Mouse (Mus musculus): Measurements from ENCODE around the gene Cldn6. TPM values are rescaled to one million over a fixed set of nuclear protein-coding genes. Genes with fewer than 3 reads are reported as not detected.

The Cldn6 gene
- polyA plus RNA-seq, 1 experiment, result not detected

DNA sequence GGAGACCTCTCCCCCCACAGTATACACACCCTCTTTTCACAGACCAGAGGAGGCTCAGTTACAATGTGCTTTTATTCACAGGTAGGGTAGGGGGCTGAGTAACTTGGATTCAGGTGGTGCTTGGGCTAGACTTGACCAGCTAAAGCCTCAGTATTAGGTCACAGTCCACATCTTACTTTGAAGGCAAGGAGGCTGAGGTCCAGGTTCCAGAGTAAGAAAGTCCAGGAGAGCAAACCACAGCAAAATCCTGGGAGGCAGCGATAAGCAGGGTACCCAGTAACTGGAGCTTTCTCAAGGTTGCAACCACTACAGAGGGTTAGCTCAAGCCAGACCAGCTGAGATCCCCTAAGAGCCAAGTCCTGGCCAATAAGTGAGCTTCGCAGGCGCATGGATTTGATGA is 3.5 kb downstream of the Cldn6 start:
- no peak overlapping the region for H3K4me3 ChIP-seq (ENCODE audit: insufficient read depth, low read length)
- H3K4me1 ChIP-seq (ENCODE audit: control insufficient read depth, insufficient read depth, low read length), result no peaks in the 10 kb centered on the region
- H3K27ac ChIP-seq (ENCODE audit: insufficient read depth, low read length), result no peak overlapping the region
- no peak for TF ChIP-seq POLR2A (IDR thresholded peaks at IDR 0.05; ENCODE audit: extremely low read depth, insufficient read depth, low read length)
- no peak for TF ChIP-seq CTCF (IDR thresholded peaks at IDR 0.05; ENCODE audit: extremely low read depth, insufficient read depth, low read length)

DNA sequence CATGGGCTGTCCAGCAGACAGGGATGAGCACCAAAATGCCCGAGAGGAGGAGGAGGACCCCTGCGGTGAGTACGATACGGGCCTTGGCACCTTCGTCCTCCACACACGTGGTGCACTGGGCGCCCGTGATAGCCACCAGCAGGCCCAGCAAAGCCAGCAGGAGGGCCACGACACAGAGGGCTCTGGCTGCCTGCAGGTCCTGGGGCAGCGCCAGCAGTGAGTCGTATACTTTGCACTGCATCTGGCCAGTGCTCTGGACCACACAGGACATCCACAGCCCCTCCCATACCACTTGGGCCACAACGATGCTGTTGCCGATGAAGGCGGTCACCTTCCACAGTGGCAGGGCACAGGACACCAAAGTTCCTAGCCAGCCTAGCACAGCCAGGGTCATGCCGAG is 4.2 kb downstream of the Cldn6 start:
- H3K4me1 ChIP-seq (ENCODE audit: control insufficient read depth, insufficient read depth, low read length), result no peaks in the 10 kb centered on the region
- H3K27ac ChIP-seq (ENCODE audit: insufficient read depth, low read length), result no peak overlapping the region
- H3K4me3 ChIP-seq (ENCODE audit: insufficient read depth, low read length), result no peak overlapping the region
- TF ChIP-seq CTCF (IDR thresholded peaks at IDR 0.05; ENCODE audit: extremely low read depth, insufficient read depth, low read length) (no peak), POLR2A (IDR thresholded peaks at IDR 0.05; ENCODE audit: extremely low read depth, insufficient read depth, low read length) (no peak)

- Histone ChIP-seq H3K27ac (ENCODE audit: insufficient read depth, low read length) (no peak within 1 kb of the TSS), H3K4me1 (ENCODE audit: control insufficient read depth, insufficient read depth, low read length) (no peaks in the 10 kb centered on the region)
- TF ChIP-seq CTCF (IDR thresholded peaks at IDR 0.05; ENCODE audit: extremely low read depth, insufficient read depth, low read length) (no peak), POLR2A (IDR thresholded peaks at IDR 0.05; ENCODE audit: extremely low read depth, insufficient read depth, low read length) (no peak)
Measured at GRCm38 (mm10) chr17:23683856-23684672, 5.0 kb downstream of the Cldn6 start, which contains the start of gene Cldn9. Cldn9 (minus strand) TSS chr17:23684026.

GRCm38 (mm10) chr17:23694491-23694890 is 15.4 kb downstream of the Cldn6 start:
- no peak overlapping the region for H3K27ac ChIP-seq (ENCODE audit: insufficient read depth, low read length)
- H3K4me1 ChIP-seq (ENCODE audit: control insufficient read depth, insufficient read depth, low read length), result no peaks in the 10 kb centered on the region
- no peak overlapping the region for H3K4me3 ChIP-seq (ENCODE audit: insufficient read depth, low read length)
- TF ChIP-seq CTCF (IDR thresholded peaks at IDR 0.05; ENCODE audit: extremely low read depth, insufficient read depth, low read length), result no peak
- TF ChIP-seq POLR2A (IDR thresholded peaks at IDR 0.05; ENCODE audit: extremely low read depth, insufficient read depth, low read length), result no peak

More at GRCm38 (mm10) chr17:23683856-23684672, 5.0 kb downstream of the Cldn6 start, which contains the start of gene Cldn9:
- H3K4me3 ChIP-seq (ENCODE audit: insufficient read depth, low read length), result no peak within 1 kb of the TSS

- H3K4me1 ChIP-seq (ENCODE audit: control insufficient read depth, insufficient read depth, low read length), result no peaks in the 10 kb centered on the region
- TF ChIP-seq CTCF (IDR thresholded peaks at IDR 0.05; ENCODE audit: extremely low read depth, insufficient read depth, low read length) (no peak), POLR2A (IDR thresholded peaks at IDR 0.05; ENCODE audit: extremely low read depth, insufficient read depth, low read length) (no peak)
Measured at GRCm38 (mm10) chr17:23695801-23696200, 16.8 kb downstream of the Cldn6 start.

DNA sequence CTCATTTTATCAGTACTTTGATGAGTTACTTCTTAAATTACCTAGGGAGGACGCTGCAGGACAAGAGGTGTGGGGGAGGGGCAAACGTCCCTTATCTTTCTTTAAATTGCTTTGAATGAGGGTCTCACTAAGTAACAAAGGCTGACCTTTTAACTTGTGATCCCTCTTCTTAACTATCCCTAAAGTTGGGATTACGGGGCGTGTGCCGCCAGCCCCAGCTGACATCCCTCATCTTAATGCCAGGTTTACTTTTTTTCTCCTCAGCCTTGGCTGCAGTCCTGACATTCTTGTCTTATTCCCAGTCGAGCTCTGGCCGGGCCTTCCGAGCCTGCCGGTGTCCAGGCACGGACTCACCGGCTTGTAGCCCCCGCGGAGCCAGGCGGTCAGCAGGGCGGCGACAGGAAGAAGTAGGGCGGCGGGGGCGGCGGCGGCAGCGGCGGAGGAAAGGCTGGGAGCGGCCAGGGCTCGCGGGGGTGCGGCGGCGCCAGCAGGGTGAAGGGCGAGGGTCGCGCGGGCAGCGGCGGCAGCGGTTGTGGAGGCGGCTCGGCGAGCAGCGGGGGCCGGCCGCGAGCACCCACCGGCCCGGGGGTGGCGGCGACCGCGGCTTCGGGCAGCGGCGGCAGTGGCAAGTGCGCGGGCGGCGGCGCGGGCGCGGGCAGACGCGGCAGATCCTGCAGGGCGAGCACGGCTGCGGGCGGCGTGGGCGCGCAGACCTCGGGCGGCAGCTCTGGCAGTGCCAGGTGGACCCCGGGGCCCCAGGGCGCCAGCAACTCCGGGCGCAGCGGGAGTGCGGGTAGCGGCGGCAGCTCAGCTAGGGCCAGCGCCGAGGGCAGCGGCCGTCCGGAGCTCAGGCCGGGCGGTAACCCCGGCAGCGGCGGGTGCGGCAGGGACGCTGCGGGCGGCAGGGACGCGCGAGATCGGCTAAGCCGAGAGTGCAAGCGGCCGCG is 20.4 kb downstream of the Cldn6 start:
- TF ChIP-seq POLR2A (IDR thresholded peaks at IDR 0.05; ENCODE audit: extremely low read depth, insufficient read depth, low read length) (no peak), CTCF (IDR thresholded peaks at IDR 0.05; ENCODE audit: extremely low read depth, insufficient read depth, low read length) (no peak)
- H3K4me3 ChIP-seq (ENCODE audit: insufficient read depth, low read length), result peak overlapping the region; percentile 14
- H3K4me1 ChIP-seq (ENCODE audit: control insufficient read depth, insufficient read depth, low read length), result no peaks in the 10 kb centered on the region
- H3K27ac ChIP-seq (ENCODE audit: insufficient read depth, low read length), result peak overlapping the region; percentile 55

More at GRCm38 (mm10) chr17:23695801-23696200, 16.8 kb downstream of the Cldn6 start:
- no peak overlapping the region for H3K27ac ChIP-seq (ENCODE audit: insufficient read depth, low read length)
- no peak overlapping the region for H3K4me3 ChIP-seq (ENCODE audit: insufficient read depth, low read length)

DNA sequence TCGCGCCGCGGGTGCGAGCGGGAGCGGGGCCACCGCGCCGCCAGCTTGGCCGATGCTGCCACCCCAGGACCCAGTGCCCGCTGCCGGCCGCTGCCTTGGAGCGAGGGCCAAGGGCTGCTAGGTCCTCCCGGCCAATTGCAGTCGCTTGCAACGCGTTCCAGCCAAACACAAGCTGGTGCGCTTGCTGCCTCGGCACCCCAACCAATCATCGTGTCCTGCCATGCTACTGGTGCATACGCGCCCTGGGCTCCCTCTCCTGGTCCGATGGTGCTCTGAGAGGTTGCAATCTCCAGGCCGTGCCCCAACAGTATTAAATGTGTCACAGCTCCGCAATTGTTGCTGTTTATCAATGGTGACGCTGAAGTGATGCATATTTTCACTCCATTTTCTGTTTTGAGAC is 21.0 kb downstream of the Cldn6 start:
- TF ChIP-seq POLR2A (IDR thresholded peaks at IDR 0.05; ENCODE audit: extremely low read depth, insufficient read depth, low read length), result peak; percentile 47; the same call in 1 of the 2 replicates
- peak; percentile 59 for TF ChIP-seq CTCF (IDR thresholded peaks at IDR 0.05; ENCODE audit: extremely low read depth, insufficient read depth, low read length)
- Histone ChIP-seq H3K4me1 (ENCODE audit: control insufficient read depth, insufficient read depth, low read length) (no peaks in the 10 kb centered on the region), H3K27ac (ENCODE audit: insufficient read depth, low read length) (no peak overlapping the region), H3K4me3 (ENCODE audit: insufficient read depth, low read length) (peak overlapping the region; percentile 14)

- no peak for TF ChIP-seq POLR2A (IDR thresholded peaks at IDR 0.05; ENCODE audit: extremely low read depth, insufficient read depth, low read length)
- no peak for TF ChIP-seq CTCF (IDR thresholded peaks at IDR 0.05; ENCODE audit: extremely low read depth, insufficient read depth, low read length)
- H3K4me1 ChIP-seq (ENCODE audit: control insufficient read depth, insufficient read depth, low read length), result no peaks in the 10 kb centered on the region
- H3K27ac ChIP-seq (ENCODE audit: insufficient read depth, low read length), result no peak overlapping the region
- no peak overlapping the region for H3K4me3 ChIP-seq (ENCODE audit: insufficient read depth, low read length)
Measured at GRCm38 (mm10) chr17:23703301-23703700, 24.3 kb downstream of the Cldn6 start.

DNA sequence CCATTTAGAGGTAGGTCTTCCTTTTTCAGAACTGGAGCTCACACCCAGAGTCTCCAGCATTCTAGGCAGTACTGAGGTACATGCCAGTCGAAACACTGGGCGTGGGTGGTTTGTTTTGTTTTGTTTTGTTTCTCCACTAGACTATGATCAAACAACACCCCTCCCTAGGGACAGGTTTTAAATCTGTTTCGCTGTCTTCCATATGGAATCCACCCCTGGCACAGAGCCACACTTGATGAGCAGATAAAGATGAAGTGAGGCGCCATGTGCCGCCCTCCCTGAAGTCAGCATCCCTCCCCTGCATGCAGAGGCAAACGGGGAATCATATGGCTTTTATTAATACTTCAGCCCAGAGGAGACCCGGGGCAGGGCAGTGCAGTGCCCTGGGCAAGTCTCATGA is 25.7 kb downstream of the Cldn6 start:
- no peak overlapping the region for H3K27ac ChIP-seq (ENCODE audit: insufficient read depth, low read length)
- TF ChIP-seq POLR2A (IDR thresholded peaks at IDR 0.05; ENCODE audit: extremely low read depth, insufficient read depth, low read length), result no peak
- no peaks in the 10 kb centered on the region for H3K4me1 ChIP-seq (ENCODE audit: control insufficient read depth, insufficient read depth, low read length)
- no peak overlapping the region for H3K4me3 ChIP-seq (ENCODE audit: insufficient read depth, low read length)
